8 mouse cellular contexts compared by ENCODE assay signal in genomic region chr2:92006491-92006890, GRCm38 (mm10). TPM values are rescaled to one million over a fixed set of nuclear protein-coding genes. Genes with fewer than 3 reads are reported as not detected.
DNase-seq lines count a peak whose midpoint lies in the region; ATAC-seq lines count a peak whose summit lies in the region.

No protein-coding gene starts in this region.

- peak overlapping the region; percentile 92 for H3K4me2 ChIP-seq in kidney, embryonic 14.5 days (replicated peaks; ENCODE audit: low read depth, low read length)
- H3K4me2 ChIP-seq in forebrain, embryonic 11.5 days (ENCODE audit: low read depth, low read length, severe bottlenecking), result peak overlapping the region; percentile 83; the same call in 1 of the 2 replicates
- H3K4me2 ChIP-seq in intestine, embryonic 16.5 days (ENCODE audit: low read depth, low read length), result peak overlapping the region; percentile 84; the same call in 1 of the 2 replicates
- peak overlapping the region; percentile 94 for H3K4me2 ChIP-seq in neural tube, embryonic 12.5 days (replicated peaks)

- H3K4me3 ChIP-seq in kidney, embryonic 14.5 days (ENCODE audit: low read length), result no peak overlapping the region
- H3K4me3 ChIP-seq in forebrain, embryonic 11.5 days (ENCODE audit: low read depth, low read length), result no peak overlapping the region; the same call in 1 of the 2 replicates
- H3K4me3 ChIP-seq in intestine, embryonic 16.5 days (ENCODE audit: low read length), result 0 out of 2 replicates have a peak overlapping the region, but pooled peaks have one; percentile 55
- H3K4me3 ChIP-seq in neural tube, embryonic 12.5 days, result no peak overlapping the region

- intact Hi-C loops in left cerebral cortex, postnatal 36 days (cut with DNase I), result loop anchor here (2.0 kb wide), 1 partner anchor 176 kb away; no protein-coding TSS in a partner anchor

- H3K4me1 ChIP-seq in kidney, embryonic 14.5 days (ENCODE audit: control insufficient read depth, insufficient read depth, low read length), result peaks cover 16% of the 10 kb centered on the region
- H3K4me1 ChIP-seq in forebrain, embryonic 11.5 days (replicated peaks; ENCODE audit: control insufficient read depth, insufficient read depth, low read length), result peaks cover 8% of the 10 kb centered on the region; the same call in 1 of the 2 replicates
- peaks cover 19% of the 10 kb centered on the region for H3K4me1 ChIP-seq in intestine, embryonic 16.5 days (ENCODE audit: control insufficient read depth, insufficient read depth, low read length)
- H3K4me1 ChIP-seq in neural tube, embryonic 12.5 days, result peaks cover 19% of the 10 kb centered on the region

- 37% methylated on average over 6 of the region's 6 CpGs for WGBS in kidney, embryonic 14.5 days
- WGBS in forebrain, embryonic 11.5 days, result 47% methylated on average over 6 of the region's 6 CpGs
- 50% methylated on average over 6 of the region's 6 CpGs for WGBS in intestine, embryonic 16.5 days
- 38% methylated on average over 6 of the region's 6 CpGs for WGBS in neural tube, embryonic 12.5 days

- no peak overlapping the region for H3K27ac ChIP-seq in kidney, embryonic 14.5 days (ENCODE audit: low read depth, low read length)
- no peak overlapping the region for H3K27ac ChIP-seq in forebrain, embryonic 11.5 days (ENCODE audit: low read depth, low read length)
- H3K27ac ChIP-seq in intestine, embryonic 16.5 days (ENCODE audit: low read length), result no peak overlapping the region
- H3K27ac ChIP-seq in neural tube, embryonic 12.5 days, result no peak overlapping the region

- H3K36me3 ChIP-seq in kidney, embryonic 14.5 days (ENCODE audit: control insufficient read depth, insufficient read depth, low read length), result peaks cover 3% of the 10 kb centered on the region; the same call in 1 of the 2 replicates
- H3K36me3 ChIP-seq in forebrain, embryonic 11.5 days (ENCODE audit: control insufficient read depth, insufficient read depth, low read length), result no peaks in the 10 kb centered on the region
- no peaks in the 10 kb centered on the region for H3K36me3 ChIP-seq in intestine, embryonic 16.5 days (ENCODE audit: control insufficient read depth, insufficient read depth, low read length)
- H3K36me3 ChIP-seq in neural tube, embryonic 12.5 days, result no peaks in the 10 kb centered on the region

- no peak for DNase-seq in kidney, postnatal 14 days
- DNase-seq in forebrain, embryonic 11.5 days (ENCODE audit: low spot score), result no peak
- no peak for DNase-seq in embryo, embryonic 11 days
- no peak for DNase-seq in left cerebral cortex, postnatal 36 days (ENCODE audit: low spot score in 2 of 2)

- no peaks in the 10 kb centered on the region for H3K9me3 ChIP-seq in kidney, embryonic 14.5 days (ENCODE audit: control insufficient read depth, low read length)
- no peaks in the 10 kb centered on the region for H3K9me3 ChIP-seq in forebrain, embryonic 11.5 days (ENCODE audit: control insufficient read depth, low read length)
- no peaks in the 10 kb centered on the region for H3K9me3 ChIP-seq in intestine, embryonic 16.5 days (ENCODE audit: control insufficient read depth, low read length)
- no peaks in the 10 kb centered on the region for H3K9me3 ChIP-seq in neural tube, embryonic 12.5 days

- 0 out of 2 replicates have a peak overlapping the region, but pooled peaks have one; percentile 54 for H3K9ac ChIP-seq in kidney, embryonic 14.5 days (ENCODE audit: low read depth, low read length)
- no peak overlapping the region for H3K9ac ChIP-seq in forebrain, embryonic 11.5 days (ENCODE audit: low read length)
- peak overlapping the region; percentile 66; the same call in 1 of the 2 replicates for H3K9ac ChIP-seq in intestine, embryonic 16.5 days (ENCODE audit: low read depth, low read length)
- 0 out of 2 replicates have a peak overlapping the region, but pooled peaks have one; percentile 69 for H3K9ac ChIP-seq in neural tube, embryonic 12.5 days

- H3K27me3 ChIP-seq in kidney, embryonic 14.5 days (ENCODE audit: control insufficient read depth, insufficient read depth, low read length), result no peaks in the 10 kb centered on the region
- no peaks in the 10 kb centered on the region for H3K27me3 ChIP-seq in forebrain, embryonic 11.5 days (ENCODE audit: control insufficient read depth, insufficient read depth, low read length)
- H3K27me3 ChIP-seq in intestine, embryonic 16.5 days (replicated peaks; ENCODE audit: control insufficient read depth, insufficient read depth, low read length), result no peaks in the 10 kb centered on the region
- H3K27me3 ChIP-seq in neural tube, embryonic 12.5 days (replicated peaks), result peaks cover under 1% of the 10 kb centered on the region; the same call in 1 of the 2 replicates

- no peak for ATAC-seq in kidney, embryonic 14.5 days (ENCODE audit: low FRiP score, low TSS enrichment)
- no peak for ATAC-seq in forebrain, embryonic 11.5 days (replicated peaks; ENCODE audit: low FRiP score)
- ATAC-seq in intestine, embryonic 16.5 days, result no peak
- ATAC-seq in neural tube, embryonic 12.5 days (ENCODE audit: low FRiP score, low read depth), result no peak
- no peak for ATAC-seq in megakaryocyte progenitor cell, adult 5-6 weeks (replicated peaks; ENCODE audit: poor library complexity)

RNA-seq across cellular contexts. Expression of gene Creb3l1, which starts 17.8 kb away (rescaled TPM):
- 11.1 and 15.0 TPM in 2 replicates for polyA plus RNA-seq in kidney, embryonic 14.5 days (2014; fragmentation: Nextera tagmentation; extraction: Ambion mirVana)
- polyA plus RNA-seq in forebrain, embryonic 11.5 days (2014; fragmentation: Nextera tagmentation; extraction: Ambion mirVana), result 1.7 and 2.3 TPM in 2 replicates
- polyA plus RNA-seq in intestine, embryonic 16.5 days (2015; fragmentation: Nextera tagmentation; extraction: Ambion mirVana), result 16.6 and 17.6 TPM in 2 replicates
- polyA plus RNA-seq in neural tube, embryonic 12.5 days (2016; fragmentation: Nextera tagmentation; extraction: Ambion mirVana), result 1.7 and 2.5 TPM in 2 replicates
- total RNA-seq in left cerebral cortex, postnatal 36 days (2021), result 1 to 10 TPM; 2.6 to 2.8 TPM
- 1.1 and 2.0 TPM in 2 replicates for total RNA-seq in megakaryocyte progenitor cell, adult 5-6 weeks (2015)
- total RNA-seq in megakaryocyte progenitor cell, adult 5-6 weeks (2017), result 0.10 and 0.37 TPM in 2 replicates

RNA-seq across cellular contexts. Expression of gene Dgkz, which starts 30.8 kb away (rescaled TPM):
- polyA plus RNA-seq in kidney, embryonic 14.5 days (2014; fragmentation: Nextera tagmentation; extraction: Ambion mirVana), result 35.6 and 57.5 TPM in 2 replicates
- polyA plus RNA-seq in forebrain, embryonic 11.5 days (2014; fragmentation: Nextera tagmentation; extraction: Ambion mirVana), result 32.7 and 35.9 TPM in 2 replicates
- 46.4 and 66.7 TPM in 2 replicates for polyA plus RNA-seq in intestine, embryonic 16.5 days (2015; fragmentation: Nextera tagmentation; extraction: Ambion mirVana)
- 36.0 and 41.6 TPM in 2 replicates for polyA plus RNA-seq in neural tube, embryonic 12.5 days (2016; fragmentation: Nextera tagmentation; extraction: Ambion mirVana)
- total RNA-seq in left cerebral cortex, postnatal 36 days (2021), result 100 to 1,000 TPM; 503 to 538 TPM
- total RNA-seq in megakaryocyte progenitor cell, adult 5-6 weeks (2015), result 111 and 112 TPM in 2 replicates
- total RNA-seq in megakaryocyte progenitor cell, adult 5-6 weeks (2017), result 76.3 and 94.7 TPM in 2 replicates
